Mouse (Mus musculus): ENCODE measurements around the gene Gda. TPM values are rescaled to one million over a fixed set of nuclear protein-coding genes. Genes with fewer than 3 reads are reported as not detected.

The Gda gene
- total RNA-seq, 2 experiments from 2014 or later: 2.3 to 3.6 TPM

DNA sequence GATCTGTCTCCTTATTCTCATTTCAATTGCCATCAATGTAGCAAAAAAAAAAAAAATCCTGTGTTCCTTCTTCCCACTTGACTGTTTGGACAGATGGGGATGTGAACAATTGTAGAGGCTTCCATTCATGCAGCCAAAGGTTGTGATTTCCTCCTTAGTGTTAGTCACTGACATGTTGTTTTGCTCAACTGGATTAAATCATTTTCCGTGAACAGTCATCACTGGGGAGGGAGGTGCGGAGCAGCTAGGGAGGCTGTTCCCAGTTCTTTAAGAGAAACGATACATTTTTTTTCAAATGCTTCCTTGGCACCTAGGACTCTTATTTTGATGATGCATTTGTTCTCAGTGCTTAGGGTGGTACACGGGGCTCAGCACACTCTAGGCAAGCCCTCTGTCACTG lies 15.8 kb downstream of the Gda start:
- no peak for DNase-seq

- no peak for DNase-seq
Observed at GRCm38 (mm10) chr19:21441787-21442186, 31.5 kb downstream of the Gda start.

DNA sequence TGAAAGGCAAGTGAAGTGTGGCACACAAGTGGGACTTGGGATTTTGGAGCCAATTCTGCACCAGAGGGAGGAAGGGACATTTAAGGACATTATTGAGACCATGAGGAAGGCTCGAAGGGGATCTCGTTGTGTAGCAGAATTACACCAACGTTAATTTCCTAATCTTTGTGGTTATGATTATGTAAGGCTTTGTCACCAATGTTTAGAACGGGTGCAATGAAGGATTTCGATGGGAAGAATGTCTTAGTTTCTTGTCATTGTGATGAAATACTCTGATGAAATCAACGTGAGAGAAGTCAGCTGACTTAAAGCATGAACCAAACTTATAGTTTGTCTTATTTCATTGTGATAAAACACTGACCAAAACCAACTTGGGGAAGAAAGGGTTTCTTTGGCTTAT lies 32.4 kb downstream of the Gda start:
- no peak for DNase-seq

GRCm38 (mm10) chr19:21439141-21439737 lies 34.0 kb downstream of the Gda start:
- DNase-seq: no peak

GRCm38 (mm10) chr19:21436566-21436965 lies 36.7 kb downstream of the Gda start:
- no peak for DNase-seq

GRCm38 (mm10) chr19:21433348-21433747 lies 39.9 kb downstream of the Gda start:
- DNase-seq: no peak

DNA sequence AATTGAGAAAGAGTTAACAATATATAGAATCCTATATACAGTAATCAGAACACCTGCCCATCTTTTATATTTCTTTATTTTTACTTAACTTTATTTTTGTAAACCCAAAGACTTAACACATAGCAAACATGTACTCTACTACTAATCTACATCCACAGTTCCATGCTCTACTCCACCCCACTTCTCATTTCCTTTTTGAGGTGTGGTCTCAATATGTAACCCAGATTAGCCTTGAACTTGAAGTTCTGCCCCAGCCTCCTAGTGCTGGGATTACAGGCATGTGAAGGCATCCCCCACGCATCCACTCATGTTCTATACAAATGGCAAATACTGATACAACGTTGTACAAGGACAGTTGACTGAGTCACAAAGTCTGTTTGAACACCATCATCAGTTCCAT lies 40.4 kb downstream of the Gda start:
- DNase-seq: no peak

DNA sequence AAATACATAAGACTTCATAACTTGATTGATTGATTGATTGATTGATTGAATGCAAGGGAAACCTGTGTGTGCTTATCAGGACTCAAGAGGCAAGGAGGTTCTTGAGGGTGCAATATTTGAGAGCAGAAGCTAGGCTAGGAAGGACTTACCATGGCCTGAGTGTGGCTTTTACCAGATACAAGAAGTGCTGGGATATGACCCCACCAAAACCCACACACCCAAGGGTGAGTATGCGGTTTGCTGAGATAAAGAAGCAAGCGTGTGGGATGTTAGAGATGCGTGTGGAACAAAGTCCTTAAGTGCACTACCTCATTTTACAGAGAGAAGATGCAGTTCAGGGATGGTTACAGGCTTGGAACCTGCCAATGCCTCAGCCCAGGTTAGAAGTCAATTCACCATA lies 41.0 kb downstream of the Gda start:
- no peak for DNase-seq

DNA sequence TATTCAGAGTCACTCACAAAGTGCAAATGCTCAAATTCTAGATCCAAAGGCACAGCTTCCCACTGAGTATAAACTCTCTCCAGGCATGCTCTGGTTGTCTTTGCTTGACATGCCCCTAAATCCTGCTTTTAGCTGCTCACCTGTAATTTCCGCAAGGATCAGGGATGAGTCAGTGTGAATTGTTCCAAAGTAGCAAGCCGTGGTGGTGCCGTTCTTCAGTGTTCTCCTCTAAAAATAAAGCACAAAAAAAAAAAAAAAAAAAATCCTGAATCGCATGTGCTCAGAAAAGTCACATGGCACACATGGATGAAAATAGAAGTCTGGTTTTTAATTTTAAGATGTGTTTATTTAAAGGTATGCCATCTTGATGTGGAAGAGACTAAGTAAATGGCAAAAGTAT lies 47.9 kb downstream of the Gda start:
- no peak for DNase-seq

DNA sequence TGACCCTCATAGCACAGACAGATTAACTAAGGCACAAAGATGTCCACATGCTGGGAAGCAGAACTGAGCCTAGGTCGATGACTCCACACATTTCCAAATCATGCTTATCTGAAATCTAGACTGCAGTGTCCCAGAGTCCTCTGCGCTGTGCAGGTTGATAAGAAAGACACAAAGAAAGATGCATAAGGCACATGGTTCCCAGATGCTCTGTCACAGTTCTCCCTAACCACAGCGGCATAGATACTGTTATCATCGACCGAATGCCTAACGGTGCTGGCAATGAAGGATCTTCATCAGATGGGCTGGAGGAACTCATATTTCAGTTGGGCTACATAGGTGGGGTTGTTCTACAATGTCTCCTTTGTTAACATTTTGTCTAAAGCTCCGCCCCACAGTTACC lies 49.5 kb downstream of the Gda start:
- no peak for DNase-seq

DNA sequence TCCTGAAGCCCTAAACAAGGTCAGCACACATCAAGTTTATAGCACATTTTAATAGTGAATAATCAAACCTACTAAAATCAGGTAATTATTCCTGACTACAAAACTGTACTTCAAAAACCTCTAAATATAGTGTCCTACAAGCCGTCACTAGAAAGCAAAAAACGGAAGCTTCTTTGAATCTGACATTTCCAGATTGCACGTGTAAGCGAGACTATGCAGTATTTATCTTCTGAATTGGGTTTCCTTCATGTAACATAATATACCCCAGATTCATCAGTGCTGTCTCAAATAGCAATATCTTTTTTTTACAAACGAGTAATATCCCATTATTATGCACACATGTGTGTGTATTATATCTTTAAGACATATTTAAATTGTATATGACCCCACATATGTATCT lies 54.8 kb downstream of the Gda start:
- no peak for DNase-seq

- no peak for DNase-seq
Observed at GRCm38 (mm10) chr19:21415377-21415776, 57.9 kb downstream of the Gda start.

GRCm38 (mm10) chr19:21409178-21409577 lies 64.1 kb downstream of the Gda start:
- DNase-seq: no peak

GRCm38 (mm10) chr19:21407363-21407762 lies 65.9 kb downstream of the Gda start:
- DNase-seq: no peak

DNA sequence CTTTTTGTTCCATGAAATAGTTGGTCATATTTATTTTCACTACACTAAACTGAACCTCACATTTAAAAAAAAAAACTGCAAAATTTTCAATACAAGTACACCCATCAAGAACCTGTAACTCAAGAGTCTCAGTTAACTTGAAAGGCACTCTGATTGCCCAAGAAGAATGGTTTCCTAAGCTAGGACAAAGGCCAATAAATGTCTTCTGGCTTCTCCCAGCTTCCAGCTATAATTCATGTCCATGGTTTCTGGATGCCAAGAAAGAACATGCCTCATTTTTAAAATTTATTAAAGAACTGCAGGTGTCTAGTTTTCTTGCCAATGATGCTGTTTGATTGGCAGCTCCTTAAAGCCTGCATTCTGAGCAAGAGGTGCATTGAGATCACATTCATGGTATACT lies 75.3 kb downstream of the Gda start:
- no peak for DNase-seq

DNA sequence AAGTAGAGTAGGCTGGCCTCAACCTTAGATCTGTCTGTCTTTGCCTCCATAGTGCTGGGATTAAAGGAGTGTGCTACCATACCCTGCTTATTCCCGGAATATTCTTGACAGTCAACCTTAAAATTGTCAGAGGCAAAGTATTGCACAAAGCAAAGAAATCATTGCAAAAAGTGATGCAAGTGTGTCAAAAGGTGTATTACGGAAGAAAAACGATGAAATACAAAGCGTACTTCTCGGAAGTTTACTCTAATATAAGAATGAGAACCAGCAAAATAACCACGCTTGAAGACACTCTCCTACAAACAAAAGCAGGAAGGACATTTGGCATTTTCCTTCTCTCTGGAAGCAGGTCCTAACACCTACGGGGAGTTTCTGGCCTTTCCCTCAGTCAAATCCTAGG lies 76.9 kb downstream of the Gda start:
- DNase-seq: no peak

DNA sequence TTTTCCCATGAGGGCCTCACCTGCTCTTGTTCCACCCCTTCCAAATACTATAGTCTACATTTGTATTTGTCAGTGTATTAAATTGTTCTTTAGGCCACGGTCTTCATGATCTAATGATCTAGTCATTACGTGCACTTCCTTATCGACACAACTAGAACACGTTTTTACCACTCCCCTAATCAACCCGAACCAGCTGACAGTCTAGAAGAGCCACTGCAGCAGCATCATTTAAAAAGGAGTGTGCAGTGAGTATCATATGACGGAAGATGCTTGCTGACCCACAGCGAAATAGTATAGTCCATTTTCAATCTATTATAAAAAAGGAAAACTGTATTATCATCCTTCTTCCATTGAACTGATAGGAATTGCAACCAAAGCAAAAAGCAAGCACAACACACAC lies 82.3 kb downstream of the Gda start:
- DNase-seq: no peak

- DNase-seq: no peak
Observed at GRCm38 (mm10) chr19:21386842-21387241, 86.4 kb downstream of the Gda start.

- no peak for DNase-seq
Observed at GRCm38 (mm10) chr19:21384231-21384630, 89.0 kb downstream of the Gda start.

- no peak for DNase-seq
Observed at GRCm38 (mm10) chr19:21383491-21384226, 89.6 kb downstream of the Gda start.

- DNase-seq: no peak
Observed at GRCm38 (mm10) chr19:21381696-21382095, 91.5 kb downstream of the Gda start.

- DNase-seq: no peak
Observed at GRCm38 (mm10) chr19:21379195-21379594, 94.0 kb downstream of the Gda start.

- DNase-seq: no peak
Observed at GRCm38 (mm10) chr19:21376445-21377218, 96.6 kb downstream of the Gda start.

Data from gastrocnemius, postnatal 10 days (tissue).